Mouse (Mus musculus) layer of hippocampus, adult 2 months (tissue): Measurements from ENCODE around the gene Cbx2. TPM values are rescaled to one million over a fixed set of nuclear protein-coding genes. Genes with fewer than 3 reads are reported as not detected.

Experiments used
- DNase-seq, 2 experiments: peaks; one replicate each; pipeline ENCODE4 v3.0.0; 2022; ENCODE audit warnings: low spot score in 2 of 2
- H3K27ac ChIP-seq: fragments of 200-600 bp; 2 replicates; pipeline ENCODE4 v1.8.1; 2022
- H3K4me3 ChIP-seq: fragments of 200-600 bp; 2 replicates; pipeline ENCODE4 v1.8.1; 2022; ENCODE audit warnings: mild to moderate bottlenecking
- CTCF ChIP-seq: fragments of 200-600 bp; conservative IDR thresholded peaks from 2 replicates; pipeline ENCODE4 v1.8.1; 2022; ENCODE audit warnings: antibody characterized with exemption, mild to moderate bottlenecking, moderate library complexity
- total RNA-seq, 2 experiments: library from RNA; stranded (reverse); gene quantifications; 2 replicates each; pipeline ENCODE4 v1.2.3; 2021

Cbx2 gene
- total RNA-seq, 2 experiments from 2014 or later, result 2.9 to 3.1 TPM

- peak; percentile 87 to 88 for DNase-seq
- Histone ChIP-seq H3K4me3 (peak overlapping the region; percentile 43), H3K27ac (peak overlapping the region; percentile 79)
- TF ChIP-seq CTCF, result peak; percentile 95
Observed at GRCm38 (mm10) chr11:118998540-118999265, 24.1 kb upstream of the Cbx2 start.

DNA sequence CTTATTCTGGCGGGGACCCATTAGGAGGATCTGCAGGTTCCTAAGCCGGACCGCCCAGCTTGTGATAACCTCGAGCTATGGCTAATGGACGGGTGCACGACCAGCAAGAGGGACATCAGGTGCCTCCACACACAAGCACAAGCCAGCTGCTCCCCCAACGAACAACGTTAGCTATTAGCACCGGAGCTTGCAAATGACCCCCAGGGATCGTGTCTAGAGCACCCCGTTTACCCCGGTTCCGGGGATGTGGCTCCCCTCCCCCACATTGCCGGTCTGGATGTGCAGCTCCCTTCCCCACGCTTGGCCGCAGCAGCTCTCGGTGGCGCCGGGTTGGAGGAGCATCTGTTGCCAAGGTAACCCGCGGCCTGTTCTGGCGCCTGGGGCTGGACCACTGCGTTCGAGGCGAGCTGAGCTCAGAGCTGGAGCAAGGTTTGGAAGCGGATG lies 23.4 kb upstream of the Cbx2 start:
- peak overlapping the region; percentile 79 for H3K27ac ChIP-seq
- peak in 1 of 2 experiments; percentile 25 for DNase-seq
- no peak for TF ChIP-seq CTCF
- peak overlapping the region; percentile 43; the same call in 1 of the 2 replicates for H3K4me3 ChIP-seq

DNA sequence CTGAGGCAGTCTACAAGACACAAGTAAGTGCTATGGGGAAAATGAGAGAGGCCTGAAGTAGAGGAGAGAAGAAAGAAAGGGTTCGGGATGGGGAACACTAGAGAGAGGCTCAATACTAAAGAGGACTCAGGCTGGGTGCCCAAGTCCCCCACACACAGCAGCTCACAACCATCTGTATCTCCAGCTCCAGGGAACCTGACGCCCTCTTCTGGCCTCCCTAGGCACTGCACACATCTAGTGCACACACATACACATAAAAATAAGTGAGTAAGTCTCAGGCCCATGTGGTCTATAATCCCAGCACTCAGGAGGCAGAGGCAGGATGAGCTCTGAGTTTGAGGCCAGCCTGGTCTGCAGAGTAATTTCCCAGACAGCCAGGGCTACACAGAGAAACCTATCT lies 21.9 kb upstream of the Cbx2 start:
- DNase-seq, result no peak
- peak; percentile 34 for TF ChIP-seq CTCF
- H3K4me3 ChIP-seq, result no peak overlapping the region
- no peak overlapping the region for H3K27ac ChIP-seq

DNA sequence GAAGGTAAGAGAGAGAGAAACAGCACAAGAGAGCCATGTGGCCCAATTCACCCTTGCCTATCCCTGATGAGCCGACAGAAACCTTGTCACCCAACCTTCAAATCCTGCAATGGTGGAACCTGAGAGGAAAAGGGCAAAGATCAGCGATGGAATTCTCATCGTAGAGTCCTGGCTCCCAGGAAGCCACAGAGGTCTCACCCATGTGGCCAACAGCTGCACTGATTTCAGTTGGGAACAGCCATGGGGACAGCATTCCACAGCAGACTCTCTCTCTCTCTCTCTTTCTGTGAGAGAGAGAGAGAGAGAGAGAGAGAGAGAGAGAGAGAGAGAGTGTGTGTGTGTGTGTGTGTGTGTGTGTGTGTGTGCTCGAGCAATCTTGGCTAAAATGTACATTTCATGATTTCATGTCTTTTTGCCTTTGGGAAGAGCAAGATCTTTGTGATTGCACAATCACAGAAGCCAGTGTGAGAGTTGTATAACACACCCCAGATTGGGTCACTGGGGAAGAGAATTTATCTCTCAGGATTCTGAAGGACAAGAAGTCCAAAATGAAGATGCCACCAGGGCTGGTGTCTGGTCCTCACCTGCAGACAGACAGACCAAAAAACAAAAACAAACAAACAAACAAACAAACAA lies 21.2 kb upstream of the Cbx2 start:
- no peak for DNase-seq
- no peak for TF ChIP-seq CTCF
- Histone ChIP-seq H3K27ac (no peak overlapping the region), H3K4me3 (no peak overlapping the region)

DNA sequence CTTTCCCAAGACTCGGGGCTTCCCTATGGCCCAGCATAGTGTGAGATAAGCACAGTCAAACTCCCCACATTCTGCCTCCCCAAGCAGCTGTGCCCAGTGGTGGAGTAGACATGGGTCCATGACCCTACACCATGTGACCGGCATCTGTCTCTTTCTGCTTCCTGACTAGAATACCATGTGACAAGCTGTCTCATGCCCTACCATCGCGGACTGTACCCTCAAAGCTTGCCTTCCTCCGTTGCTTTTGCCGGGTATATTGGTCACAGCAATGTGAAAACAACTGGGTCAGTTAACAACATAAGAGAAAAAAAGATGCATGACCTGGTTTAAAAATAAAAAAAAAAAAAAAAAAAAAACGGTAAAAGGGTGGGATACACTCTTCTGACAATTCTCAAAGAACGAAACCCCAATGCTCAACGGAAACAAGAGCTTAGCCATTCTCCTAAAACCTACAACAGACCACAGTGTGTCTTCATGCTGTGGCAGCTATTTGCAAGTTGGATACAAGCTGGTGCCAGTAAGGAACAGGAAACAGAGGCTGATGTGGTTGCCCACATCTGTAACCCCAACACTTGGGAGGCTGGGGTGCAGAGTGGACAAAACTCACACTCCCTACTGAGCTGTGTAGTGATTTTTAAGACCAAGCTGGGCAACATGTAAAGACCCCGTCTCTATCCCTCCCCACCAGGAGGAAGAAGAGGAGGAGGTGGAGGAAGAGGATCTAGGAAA lies 17.1 kb upstream of the Cbx2 start:
- Histone ChIP-seq H3K27ac (no peak overlapping the region), H3K4me3 (no peak overlapping the region)
- no peak for TF ChIP-seq CTCF
- no peak for DNase-seq

GRCm38 (mm10) chr11:119006462-119006861 lies 16.3 kb upstream of the Cbx2 start:
- TF ChIP-seq CTCF, result peak; percentile 53
- Histone ChIP-seq H3K4me3 (no peak overlapping the region), H3K27ac (no peak overlapping the region)
- DNase-seq, result no peak

DNA sequence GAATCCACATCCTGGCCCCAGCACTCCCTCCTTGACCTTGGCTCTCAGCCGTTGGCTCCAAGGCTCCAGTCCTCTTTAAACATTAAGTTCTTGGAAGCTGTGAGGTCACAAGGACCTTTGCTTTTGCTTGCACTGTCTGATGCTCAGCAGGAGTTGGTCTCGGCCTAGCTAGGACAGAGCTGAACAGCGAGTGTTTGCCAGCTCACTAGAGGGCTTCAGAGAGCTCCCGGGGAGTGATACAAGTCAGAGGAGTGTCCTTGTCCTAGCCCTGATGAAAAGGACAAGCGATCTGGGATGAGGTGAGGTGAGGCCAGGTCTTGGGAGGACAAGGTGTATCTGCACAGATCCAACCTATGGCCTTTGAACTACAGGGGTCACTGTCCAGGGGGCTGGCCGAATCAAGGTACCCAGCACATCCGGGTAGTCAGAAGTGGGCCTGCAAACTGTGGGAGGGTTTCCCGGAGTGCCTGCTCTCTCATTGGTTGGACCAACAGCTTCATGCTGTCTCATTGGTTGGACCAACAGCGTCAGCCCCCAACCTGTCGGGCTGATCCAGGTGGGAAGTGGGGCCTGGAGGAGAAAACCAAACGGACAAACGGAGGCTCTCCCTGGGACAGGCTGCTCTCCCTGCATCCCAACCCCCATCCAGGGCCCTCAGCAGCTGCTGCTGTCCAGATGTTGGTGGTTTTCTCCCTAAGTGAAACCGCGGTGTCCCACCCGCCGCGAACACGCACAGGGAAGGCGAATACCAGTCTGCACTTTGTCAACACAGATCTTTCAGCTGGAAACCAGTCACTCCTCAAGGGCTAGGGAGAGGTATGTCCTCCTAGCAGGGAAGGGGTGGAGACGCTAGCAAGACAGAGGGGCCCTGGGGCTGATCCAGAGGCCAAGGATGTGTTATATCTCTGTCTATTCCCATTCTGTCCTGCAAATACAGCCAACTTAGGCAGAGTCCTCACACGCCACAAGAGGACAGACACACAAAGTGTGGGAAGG lies 15.0 kb upstream of the Cbx2 start:
- DNase-seq, result no peak
- no peak overlapping the region for H3K4me3 ChIP-seq
- no peak overlapping the region for H3K27ac ChIP-seq
- no peak for TF ChIP-seq CTCF

DNA sequence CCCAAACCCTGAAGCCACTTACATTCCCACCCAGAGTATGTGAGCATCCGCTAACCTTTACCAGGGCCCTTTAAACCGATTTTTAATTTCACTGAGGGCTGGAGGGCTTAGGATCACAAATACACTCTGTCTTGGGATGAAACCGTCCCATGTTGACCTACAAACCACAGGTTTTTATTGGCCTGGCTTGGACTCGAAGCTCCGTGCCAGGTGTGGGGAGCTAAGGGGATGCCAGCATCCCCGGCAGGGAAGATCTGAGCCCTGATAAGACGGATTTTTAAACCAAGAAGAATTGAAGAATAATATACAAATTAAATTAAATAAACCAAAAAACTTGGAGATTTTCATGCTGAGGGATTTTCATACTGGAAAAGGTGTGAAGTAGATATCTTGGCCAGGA lies 8.3 kb upstream of the Cbx2 start:
- no peak for TF ChIP-seq CTCF
- no peak overlapping the region for H3K27ac ChIP-seq
- DNase-seq, result no peak
- no peak overlapping the region for H3K4me3 ChIP-seq

DNA sequence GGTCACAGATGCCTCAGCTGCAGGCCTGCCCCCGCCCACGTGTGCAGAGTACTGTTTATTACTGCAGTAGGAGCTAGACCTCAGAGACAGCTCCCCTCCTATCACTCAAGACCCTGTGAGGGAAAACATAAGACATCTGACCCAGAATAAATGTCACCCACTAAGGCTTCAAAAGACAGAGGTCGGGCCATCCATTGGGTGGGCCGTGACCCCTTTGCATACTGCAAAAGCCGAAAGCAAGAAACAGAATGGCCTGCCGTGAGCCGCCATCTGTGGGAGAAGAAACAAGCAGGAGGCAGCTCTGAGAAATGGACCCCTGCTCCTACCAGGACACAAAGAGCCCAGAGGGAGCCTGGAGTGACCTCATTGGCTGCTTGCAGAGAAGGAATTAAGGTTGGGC lies 5.3 kb upstream of the Cbx2 start:
- no peak for TF ChIP-seq CTCF

GRCm38 (mm10) chr11:119021180-119021579 lies 1.6 kb upstream of the Cbx2 start:
- no peak overlapping the region for H3K4me3 ChIP-seq
- H3K27ac ChIP-seq, result no peak overlapping the region
- no peak for TF ChIP-seq CTCF
- DNase-seq, result no peak

More for the DNA sequence above, 5.3 kb upstream of the Cbx2 start:
- Histone ChIP-seq H3K4me3 (no peak overlapping the region), H3K27ac (no peak overlapping the region)
- DNase-seq, result no peak

- peak overlapping the region; percentile 86 for H3K4me3 ChIP-seq
- H3K27ac ChIP-seq, result no peak overlapping the region
- no peak for DNase-seq
- peak; percentile 87 for TF ChIP-seq CTCF
Observed at GRCm38 (mm10) chr11:119022068-119022894, 481 bp upstream of the Cbx2 start.
